Mouse (Mus musculus) retina, postnatal 7 days (tissue): ENCODE data around the gene Ctnnd1.

Experiments
- DNase-seq: peaks from one replicate; pipeline ENCODE4 v3.0.0-alpha.2; 2012; ENCODE audit warnings: low read depth, low spot score

The Ctnnd1 gene

GRCm38 (mm10) chr2:84607842-84608241 is 42.7 kb downstream of the Ctnnd1 start:
- no peak for DNase-seq

GRCm38 (mm10) chr2:84600977-84601376 is 49.6 kb downstream of the Ctnnd1 start:
- DNase-seq, result no peak

- no peak for DNase-seq
These were observed 51.2 kb downstream of the Ctnnd1 start for GRCm38 (mm10) chr2:84599270-84599888.

DNA sequence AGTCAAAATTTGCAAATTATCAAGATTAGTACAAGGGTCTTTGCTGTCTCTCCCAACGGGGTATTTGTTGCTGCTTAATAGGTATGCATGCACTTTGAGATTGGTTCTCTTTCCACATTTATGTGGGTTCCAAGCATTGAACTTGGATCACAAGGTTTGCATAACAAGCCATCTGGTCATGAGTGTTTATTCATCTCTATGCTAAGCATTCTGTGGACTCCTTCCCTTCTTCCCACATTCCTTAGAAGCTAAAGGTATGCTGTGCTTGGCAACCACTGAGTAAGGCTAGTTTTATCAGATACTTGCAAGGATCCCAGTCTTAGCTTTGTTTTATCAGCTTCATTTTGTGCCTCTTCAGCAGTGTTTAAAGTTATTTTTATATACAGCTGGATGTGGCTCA is 53.4 kb downstream of the Ctnnd1 start:
- DNase-seq, result no peak

DNA sequence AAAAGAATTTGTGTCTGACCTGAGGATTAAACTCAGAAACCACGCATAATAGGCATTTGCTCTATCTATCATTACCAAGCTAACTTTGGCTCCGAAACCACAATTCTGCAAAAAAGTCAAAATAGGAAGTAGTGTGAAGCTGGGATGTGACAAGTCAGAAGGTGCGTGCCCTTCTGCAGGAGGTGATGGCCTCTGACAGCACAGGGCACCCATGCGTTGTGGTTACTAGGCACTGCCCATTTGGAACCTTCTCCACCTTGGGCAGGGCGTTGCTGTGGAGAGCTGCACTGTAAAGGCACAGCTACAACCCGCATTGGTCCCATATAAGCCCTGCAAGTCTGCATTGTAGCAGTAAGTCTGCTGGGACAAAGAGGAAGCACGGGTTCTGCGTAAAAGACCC is 57.8 kb downstream of the Ctnnd1 start:
- DNase-seq, result no peak

DNA sequence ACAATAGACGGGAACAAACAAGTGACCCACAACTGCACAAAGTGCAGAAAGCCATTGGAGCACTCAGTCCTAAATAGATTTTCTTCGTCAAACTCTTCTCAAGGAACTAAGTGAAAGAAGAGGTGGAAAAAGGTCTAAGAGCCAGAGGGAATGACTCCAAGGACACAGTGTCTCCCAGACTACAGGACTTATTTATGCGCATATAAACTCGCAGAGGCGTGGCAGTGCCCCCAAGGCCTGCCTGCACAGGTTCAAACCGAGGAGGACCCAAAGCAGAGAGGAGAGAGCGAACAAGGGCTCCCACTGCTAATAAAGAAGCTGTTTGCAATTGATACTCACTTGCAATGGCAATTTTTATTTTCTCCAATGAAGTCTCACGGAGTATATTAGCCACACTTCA is 64.9 kb downstream of the Ctnnd1 start:
- DNase-seq, result no peak

DNA sequence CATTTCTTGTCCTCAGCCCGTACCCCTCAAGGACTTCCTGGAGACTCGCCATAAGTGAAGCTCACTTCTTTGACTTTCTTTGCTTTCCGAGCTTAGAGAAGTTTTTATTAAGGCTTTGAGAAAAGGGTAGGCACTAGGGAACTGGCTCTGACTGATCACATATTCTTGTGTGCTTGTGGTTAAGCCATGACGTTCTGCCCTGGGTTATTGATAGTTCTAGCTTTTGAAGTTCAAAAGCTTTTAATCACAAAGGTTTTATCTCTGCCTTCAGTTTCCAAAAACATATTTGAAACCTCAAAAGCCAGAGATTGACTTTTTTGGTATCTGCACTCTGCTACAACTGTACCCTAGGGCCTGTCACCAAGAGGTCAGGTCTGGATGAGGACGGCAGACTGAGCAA is 68.3 kb downstream of the Ctnnd1 start:
- DNase-seq, result no peak

GRCm38 (mm10) chr2:84581208-84581607 is 69.4 kb downstream of the Ctnnd1 start:
- DNase-seq, result no peak

- DNase-seq, result no peak
These were observed 71.3 kb downstream of the Ctnnd1 start for GRCm38 (mm10) chr2:84579311-84579710.

DNA sequence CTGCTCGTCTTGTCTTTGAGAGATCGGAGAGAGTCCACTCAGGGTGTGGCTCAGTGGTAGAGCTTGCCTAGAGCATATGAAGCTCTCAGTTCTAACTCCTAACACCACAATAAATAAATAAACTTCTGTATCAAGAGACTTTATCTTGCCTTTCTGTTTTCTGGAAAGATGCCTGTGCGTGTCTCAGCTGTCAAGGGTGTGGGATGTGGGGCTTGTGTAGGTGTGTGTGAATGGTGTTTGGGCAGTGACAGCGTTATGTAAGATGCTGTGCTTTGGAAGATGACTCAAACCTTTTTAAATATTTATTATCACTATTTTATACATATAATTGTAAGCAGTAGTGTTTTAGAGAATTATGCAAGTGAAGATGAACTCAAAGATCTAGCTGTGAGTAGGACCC is 76.4 kb downstream of the Ctnnd1 start:
- DNase-seq, result no peak

GRCm38 (mm10) chr2:84556888-84557514 is 93.6 kb downstream of the Ctnnd1 start:
- DNase-seq, result no peak

GRCm38 (mm10) chr2:84551390-84552100 is 99.0 kb downstream of the Ctnnd1 start:
- no peak for DNase-seq
